Mouse (Mus musculus) adrenal gland, postnatal 0 days (tissue): Measurements from ENCODE around the gene Il31. TPM values are rescaled to one million over a fixed set of nuclear protein-coding genes. Genes with fewer than 3 reads are reported as not detected.

Experiments
- microRNA-seq: library from miRNA; unstranded; fragments of <30 nt; microRNA quantifications from one replicate; pipeline ENCODE4, GENCODE M21; 2016; ENCODE audit warnings: borderline replicate concordance; ENCODE audit not compliant: insufficient number of aligned reads
- polyA plus RNA-seq: library from polyadenylated mRNA; unstranded; fragments of >200 nt; fragmentation: Nextera tagmentation; extraction: Ambion mirVana; gene quantifications from 2 replicates; pipeline ENCODE4 v1.2.1, GENCODE M21; 2015

The Il31 gene
- not detected in 2 replicates for polyA plus RNA-seq

DNA sequence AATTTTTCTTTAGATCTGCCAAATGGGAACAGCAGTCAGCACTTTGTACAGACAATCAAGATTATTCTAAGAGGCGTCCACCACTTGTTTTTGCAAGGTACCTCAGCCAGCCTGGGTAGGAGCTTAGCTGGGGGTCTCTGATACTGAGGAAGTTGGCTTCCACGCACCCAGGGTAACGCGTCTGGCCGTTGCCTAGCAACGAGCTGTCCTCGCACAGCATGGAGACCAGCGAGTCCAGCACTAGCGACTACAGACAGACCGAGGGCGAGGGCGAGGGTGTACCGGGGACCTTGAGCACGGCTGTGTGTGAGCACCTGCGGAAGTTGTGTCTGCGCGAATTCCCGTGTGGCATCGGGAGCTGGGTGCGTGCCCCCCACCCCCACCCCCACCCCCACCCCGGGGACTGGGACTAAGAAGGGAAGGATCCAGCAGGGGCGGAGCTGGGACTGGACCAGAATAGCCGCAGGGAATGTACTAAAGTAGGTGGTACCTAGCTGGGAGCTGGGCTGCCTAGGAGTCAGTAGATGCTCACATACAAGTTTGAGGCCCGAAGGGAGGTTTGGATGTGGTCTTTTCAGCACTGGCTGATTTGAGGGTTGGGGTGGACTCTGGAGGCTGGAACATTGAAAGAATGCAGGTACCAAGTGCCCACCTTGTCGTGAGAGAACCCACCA is at the start of gene Il31, which contains the start of gene Lrrc43:
Gene Il31 (minus strand): TSS at position 378 of the 674 bp plus-strand sequence.
Gene Lrrc43 (plus strand): TSS at position 194 of the 674 bp plus-strand sequence.

DNA sequence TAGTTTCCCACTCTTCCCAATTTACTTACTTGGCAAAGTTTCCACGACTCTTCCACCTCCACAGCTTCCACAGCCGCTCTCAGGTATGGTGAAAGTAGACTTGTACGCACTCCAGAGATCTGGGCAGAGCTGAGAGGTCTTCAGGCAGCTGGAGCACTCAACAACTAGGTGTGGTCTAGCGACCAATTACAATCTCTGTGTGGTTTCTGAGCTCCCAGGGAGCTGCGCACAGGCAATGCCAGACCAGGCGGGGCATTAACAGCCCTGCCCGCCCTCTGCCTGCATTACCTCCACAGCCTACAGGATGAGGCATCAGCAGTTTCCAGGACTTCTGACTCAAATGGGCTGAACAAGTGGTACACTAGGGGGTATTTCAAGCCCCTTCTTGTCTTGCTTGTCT is 36.0 kb upstream of the Il31 start, which contains the start of gene Gm49027:
Gene Gm49027 (minus strand): TSS at position 208 of the 400 bp plus-strand sequence.

GRCm38 (mm10) chr5:123523692-123524392 is 34.6 kb upstream of the Il31 start, which contains the start of gene Diablo:
Diablo (minus strand) TSS chr5:123524176.

DNA sequence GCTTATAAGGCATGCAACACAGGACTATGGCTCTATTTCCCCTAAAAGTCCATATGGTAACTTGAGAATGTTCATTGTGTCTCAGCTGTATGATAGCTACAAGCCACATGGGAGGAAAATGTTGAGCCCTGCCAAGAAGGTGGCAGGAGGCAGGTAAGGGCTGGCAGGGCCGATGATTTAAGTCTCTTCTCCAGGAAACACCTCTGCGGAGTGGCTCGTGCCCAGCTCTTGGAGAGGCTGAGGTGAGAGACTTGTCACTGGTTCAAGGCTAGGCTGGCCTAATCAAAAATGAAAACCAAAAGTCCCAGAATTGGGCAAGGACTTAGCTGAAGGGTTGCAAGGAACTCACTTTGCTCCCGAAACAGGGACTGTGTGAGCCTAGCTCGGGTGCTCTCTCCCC is 20.9 kb upstream of the Il31 start, which contains the start of gene B3gnt4:
Gene B3gnt4 (plus strand): TSS at position 301 of the 400 bp plus-strand sequence.

Small RNA genes within 50 kb of the gene (microRNA-seq; reads per million reads assigned to microRNA genes)
- gene Mir7647: not detected

Other genes with a start within 250 kb of the Il31 start
- gene Wdr66, start 237.4 kb downstream of the Il31 start, polyA plus RNA-seq: 0.83 TPM in 1 of 2 replicates, not detected in the other
- gene Bcl7a, start 145.7 kb downstream of the Il31 start, polyA plus RNA-seq: 7.2 and 10.5 TPM in 2 replicates
- gene Mlxip, start 94.7 kb downstream of the Il31 start, polyA plus RNA-seq: 15.0 and 17.3 TPM in 2 replicates
- not detected in 2 replicates for gene Lrrc43, start 184 bp downstream of the Il31 start, polyA plus RNA-seq
- gene B3gnt4, start 21.0 kb upstream of the Il31 start, polyA plus RNA-seq: 0.46 and 0.82 TPM in 2 replicates
- gene Diablo, start 34.7 kb upstream of the Il31 start, polyA plus RNA-seq: 175 and 200 TPM in 2 replicates
- gene Gm49027, start 36.0 kb upstream of the Il31 start, polyA plus RNA-seq: 20.0 and 48.6 TPM in 2 replicates
- gene Vps33a, start 83.5 kb upstream of the Il31 start, polyA plus RNA-seq: 17.9 and 24.9 TPM in 2 replicates
- 24.4 and 37.5 TPM in 2 replicates for gene Clip1, start 195.1 kb upstream of the Il31 start, polyA plus RNA-seq
- 27.6 and 38.0 TPM in 2 replicates for gene Zcchc8, start 231.6 kb upstream of the Il31 start, polyA plus RNA-seq